21 mouse cellular contexts compared by ENCODE assay signal in the genomic region with DNA sequence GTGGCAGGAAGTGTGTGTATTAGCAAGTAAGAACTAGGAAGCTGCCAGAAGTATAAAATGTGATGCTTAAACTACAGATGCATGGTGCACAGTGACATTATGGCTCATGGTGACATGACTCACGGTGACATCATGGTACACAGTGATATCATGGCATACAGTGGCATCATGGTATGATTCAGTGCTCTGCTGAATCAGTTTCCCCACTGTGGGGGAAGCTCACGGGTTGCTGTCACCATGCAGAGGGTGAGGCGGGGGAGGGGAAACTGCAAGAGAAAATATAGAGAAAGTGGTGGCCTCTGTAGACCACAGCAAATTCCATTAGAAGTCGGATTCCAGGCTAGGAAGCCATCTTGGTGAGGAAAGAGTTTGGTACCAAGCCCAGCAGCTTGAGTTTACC. TPM values are rescaled to one million over a fixed set of nuclear protein-coding genes. Genes with fewer than 3 reads are reported as not detected.
DNase-seq lines count a peak whose midpoint lies in the region; ATAC-seq and TF ChIP-seq lines count a peak whose summit lies in the region.
"Had no signal": no experiment of that assay in that cellular context is flagged by ENCODE, and none has a peak within 500 bp of the region (broad histone marks: within the 10 kb centered on the region; RNA-seq: fewer than 3 reads in every experiment).

No protein-coding gene starts in this region.

- peak; percentile 21 to 30 for DNase-seq in adrenal gland, postnatal 36 days
- DNase-seq in adrenal gland, postnatal 14 days, result no peak
- peak; percentile 55 for DNase-seq in CD4-positive, CD25-positive, alpha-beta regulatory T cell, adult 2 months (ENCODE audit: low read depth, low spot score)
- DNase-seq in induced T-regulatory cell, adult 2 months (ENCODE audit: low read depth), result peak; percentile 53
- no peak for DNase-seq in layer of hippocampus, adult 2 months (ENCODE audit: low spot score in 2 of 2)
- DNase-seq in layer of hippocampus, adult 18-20 months (ENCODE audit: low spot score in 2 of 2), result no peak
- DNase-seq: cerebellum, adult 8-10 months; gastrocnemius, postnatal 36 days; heart, postnatal 10 days; liver, embryonic 13.5 days; lung, embryonic 14.5 days; right cerebral cortex, adult 18-20 months had no signal

- H3K27me3 ChIP-seq in megakaryocyte, embryonic 14.5 days (replicated peaks), result no peaks in the 10 kb centered on the region
- H3K27me3 ChIP-seq: hindbrain, embryonic 13.5 days; limb, embryonic 13.5 days; liver, embryonic 13.5 days; midbrain, embryonic 13.5 days; neural tube, embryonic 13.5 days had no signal

- H3K4me1 ChIP-seq in megakaryocyte, embryonic 14.5 days, result peaks cover 56% of the 10 kb centered on the region
- H3K4me1 ChIP-seq: embryonic facial prominence, embryonic 10.5 days; limb, embryonic 13.5 days; midbrain, embryonic 13.5 days had no signal

- no peak overlapping the region for H3K27ac ChIP-seq in layer of hippocampus, adult 2 months
- H3K27ac ChIP-seq: embryonic facial prominence, embryonic 10.5 days; heart, embryonic 10.5 days; hindbrain, embryonic 13.5 days; limb, embryonic 13.5 days; liver, embryonic 13.5 days; macrophage; midbrain, embryonic 13.5 days; neural tube, embryonic 13.5 days had no signal

- no peak for TF ChIP-seq CTCF in layer of hippocampus, adult 2 months (conservative IDR thresholded peaks at IDR 0.05)

- H3K9me3 ChIP-seq in megakaryocyte, embryonic 14.5 days, result no peaks in the 10 kb centered on the region
- H3K9me3 ChIP-seq: embryonic facial prominence, embryonic 10.5 days; heart, embryonic 10.5 days; hindbrain, embryonic 13.5 days; limb, embryonic 13.5 days; liver, embryonic 13.5 days; midbrain, embryonic 13.5 days; neural tube, embryonic 13.5 days had no signal

- no peak for ATAC-seq in megakaryocyte, adult 5-6 weeks (ENCODE audit: poor library complexity, severe bottlenecking)
- ATAC-seq: midbrain, embryonic 13.5 days had no signal

- H3K36me3 ChIP-seq in megakaryocyte, embryonic 14.5 days (replicated peaks; ENCODE audit: low read length), result peaks cover 98% of the 10 kb centered on the region

- H3K4me3 ChIP-seq in megakaryocyte, embryonic 14.5 days (replicated peaks), result peak overlapping the region; percentile 39
- no peak overlapping the region for H3K4me3 ChIP-seq in layer of hippocampus, adult 2 months
- H3K4me3 ChIP-seq: embryonic facial prominence, embryonic 10.5 days; heart, embryonic 10.5 days; hindbrain, embryonic 13.5 days; limb, embryonic 13.5 days; liver, embryonic 13.5 days; midbrain, embryonic 13.5 days; neural tube, embryonic 13.5 days had no signal

RNA-seq across cellular contexts. Expression of a gene that starts 26.1 kb away (rescaled TPM):
- 10 to 100 TPM; 18.6 to 31.2 TPM for total RNA-seq in adrenal gland, postnatal 36 days (2021)
- 21.5 and 23.5 TPM in 2 replicates for total RNA-seq in adrenal gland, postnatal 14 days (2021)
- 6.0 and 6.3 TPM in 2 replicates for polyA plus RNA-seq in megakaryocyte, embryonic 14.5 days (2012; ENCODE audit: insufficient read depth, low replicate concordance)
- 52.2 and 53.5 TPM in 2 replicates for total RNA-seq in megakaryocyte, adult 5-6 weeks (2015)
- total RNA-seq in megakaryocyte, adult 5-6 weeks (2017), result 90.8 and 98.4 TPM in 2 replicates
- 10 to 100 TPM; 11.3 TPM for total RNA-seq in layer of hippocampus, adult 2 months (2021)
- total RNA-seq in layer of hippocampus, adult 18-20 months (2021), result 10 to 100 TPM; 11.8 to 12.2 TPM

Comparison
In these comparisons a context has a peak if more than half of its experiments do, and no peak if none do; other contexts are left out.
1. DNase-seq: peak in adrenal gland, postnatal 36 days (2 of 2), CD4-positive, CD25-positive, alpha-beta regulatory T cell, adult 2 months (single experiment) and induced T-regulatory cell, adult 2 months (single experiment); none in adrenal gland, postnatal 14 days (single experiment), layer of hippocampus, adult 2 months (0 of 2) and layer of hippocampus, adult 18-20 months (0 of 2).